Mouse (Mus musculus) brain, embryonic 14.5 days (tissue): Measurements from ENCODE around the gene Arid4a. TPM values are rescaled to one million over a fixed set of nuclear protein-coding genes. Genes with fewer than 3 reads are reported as not detected.

Source experiments
- DNase-seq: peaks from one replicate; pipeline ENCODE4 v3.0.0-alpha.2; 2011; ENCODE audit warnings: low read depth
- CTCF ChIP-seq: fragments of 200-500 bp; IDR thresholded peaks from 2 replicates; pipeline ENCODE4 v1.5.1; 2012; ENCODE audit warnings: inconsistent platforms, mild to moderate bottlenecking, moderate library complexity, borderline replicate concordance; ENCODE audit not compliant: insufficient read depth, insufficient read length; ENCODE audit errors: extremely low read depth
- POLR2A ChIP-seq: fragments of 200-500 bp; IDR thresholded peaks from 2 replicates; pipeline ENCODE4 v1.6.1; 2012; ENCODE audit warnings: mild to moderate bottlenecking, inconsistent platforms, borderline replicate concordance; ENCODE audit not compliant: poor library complexity, insufficient read depth, insufficient read length, severe bottlenecking; ENCODE audit errors: extremely low read depth
- polyA plus RNA-seq: library from polyadenylated mRNA; depleted of rRNA; stranded (reverse); fragments of >200 nt; gene quantifications from 2 replicates; pipeline ENCODE4 v1.2.3, GENCODE M21; 2012

Arid4a gene
- polyA plus RNA-seq, 1 experiment = 13.4 TPM

DNA sequence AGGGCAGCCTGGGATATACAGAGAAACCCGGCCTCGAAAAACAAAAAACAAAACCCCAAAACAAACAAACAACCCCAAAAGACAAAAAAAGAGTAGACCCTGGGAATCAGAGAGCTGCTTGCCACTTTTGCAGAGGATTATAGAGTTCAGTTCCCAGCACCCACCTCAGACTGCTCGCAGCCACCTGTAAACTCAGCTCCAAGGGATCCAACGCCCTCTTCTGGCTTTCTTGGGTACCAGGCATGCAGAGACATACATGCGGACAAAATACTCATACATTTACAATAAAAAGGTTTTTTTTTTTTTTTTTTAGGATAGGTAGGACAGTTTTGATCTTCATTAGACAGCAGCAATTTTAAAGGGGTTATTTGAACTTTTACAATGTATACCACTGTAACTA, 18.6 kb upstream of the Arid4a start:
- no peak for TF ChIP-seq CTCF
- TF ChIP-seq POLR2A = no peak

DNA sequence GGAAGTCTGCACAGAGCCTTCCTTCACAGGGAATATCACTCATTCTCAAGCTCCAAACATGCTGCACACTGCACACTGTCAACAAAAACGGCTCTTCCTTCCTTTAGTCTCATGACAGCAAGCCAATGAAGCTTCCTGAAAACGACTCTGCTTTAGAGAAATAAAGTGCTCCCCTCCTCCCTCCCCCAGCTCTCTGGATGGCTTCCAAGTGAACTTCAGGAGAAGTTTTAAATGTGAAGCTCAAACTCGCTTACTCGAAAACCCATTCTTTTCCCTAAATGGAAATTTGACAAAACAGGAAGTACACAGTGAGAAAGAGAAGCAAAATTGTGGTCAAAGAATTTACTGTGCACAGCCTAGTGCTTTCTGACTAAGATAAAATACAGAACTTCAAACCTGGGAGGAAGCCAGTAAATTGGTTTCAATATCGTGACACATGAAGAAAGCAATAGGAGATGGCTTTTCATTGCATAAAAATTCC, 16.3 kb upstream of the Arid4a start:
- TF ChIP-seq POLR2A = no peak
- no peak for TF ChIP-seq CTCF
- peak; percentile 43 for DNase-seq

More for the DNA sequence above, 18.6 kb upstream of the Arid4a start:
- no peak for DNase-seq

DNA sequence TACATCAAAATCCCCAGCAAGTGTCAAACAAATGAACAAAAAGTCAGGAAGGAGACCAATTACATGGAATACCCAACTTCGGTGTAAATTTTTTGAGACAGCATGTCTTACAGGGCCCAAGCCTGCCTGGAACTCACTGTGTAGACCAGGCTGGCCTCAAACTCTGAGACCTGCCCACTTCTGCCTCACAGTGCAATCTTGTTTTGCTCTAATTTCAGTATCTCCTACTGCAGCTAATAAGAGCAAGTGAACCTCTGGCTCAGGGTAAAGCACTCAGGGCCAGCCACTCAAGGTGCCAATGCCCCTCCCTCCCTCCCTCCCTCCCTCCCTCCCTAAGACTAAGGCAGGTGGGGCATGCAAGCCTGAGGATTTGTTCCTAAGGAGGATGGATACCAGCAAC, 15.4 kb upstream of the Arid4a start:
- TF ChIP-seq POLR2A = no peak
- TF ChIP-seq CTCF = no peak

DNA sequence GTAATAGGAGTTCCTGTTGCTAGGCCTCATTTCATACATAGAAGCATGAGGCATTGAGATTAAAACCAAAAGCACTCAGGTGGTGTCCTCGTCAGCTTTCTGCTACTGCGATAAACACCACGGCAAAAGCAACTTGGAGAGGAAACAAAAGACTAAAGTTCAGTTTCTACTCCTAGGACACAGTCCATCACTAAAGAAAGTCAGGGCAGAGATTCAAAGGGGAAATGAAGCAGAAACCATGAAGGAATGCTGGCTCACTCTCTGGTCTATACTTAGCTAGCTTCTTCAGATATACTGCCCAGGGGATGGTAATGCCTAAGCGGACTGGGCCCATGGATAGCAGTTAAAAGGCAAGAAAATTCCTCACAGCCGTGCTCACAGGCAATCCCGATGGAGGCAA, 14.3 kb upstream of the Arid4a start:
- no peak for DNase-seq
- TF ChIP-seq CTCF = no peak
- no peak for TF ChIP-seq POLR2A

More for the DNA sequence above, 15.4 kb upstream of the Arid4a start:
- no peak for DNase-seq

DNA sequence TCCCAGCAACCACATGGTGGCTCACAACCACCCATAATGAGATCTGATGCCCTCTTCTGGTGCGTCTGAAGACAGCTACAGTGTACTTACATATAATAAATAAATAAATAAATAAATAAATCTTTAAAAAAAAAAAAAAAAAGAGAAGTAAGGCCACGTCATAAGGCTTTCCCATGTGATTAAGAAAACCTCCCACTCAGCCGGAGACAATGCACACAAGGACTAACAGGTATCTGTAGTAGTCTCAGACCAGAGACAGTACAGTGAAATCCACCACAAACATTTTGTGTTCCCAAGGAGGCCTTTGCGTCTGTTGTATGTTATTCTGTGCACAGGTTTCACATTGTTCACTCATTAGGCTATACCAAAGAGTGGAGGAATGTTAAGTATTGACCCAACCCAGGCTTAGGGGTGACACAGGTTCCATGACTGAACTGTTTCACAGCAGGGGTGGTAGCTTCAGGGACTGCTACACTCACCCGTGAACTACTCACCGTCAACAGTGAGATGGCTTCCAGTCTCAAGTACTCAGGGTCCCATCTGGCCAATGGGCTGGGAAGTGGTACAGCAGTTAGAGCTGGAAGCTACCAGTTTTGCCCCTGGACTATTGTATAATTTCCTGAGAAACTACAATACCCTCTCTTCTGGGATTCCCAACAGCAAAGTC, 11.9 kb upstream of the Arid4a start:
- no peak for DNase-seq
- TF ChIP-seq POLR2A (no peak), CTCF (no peak)

DNA sequence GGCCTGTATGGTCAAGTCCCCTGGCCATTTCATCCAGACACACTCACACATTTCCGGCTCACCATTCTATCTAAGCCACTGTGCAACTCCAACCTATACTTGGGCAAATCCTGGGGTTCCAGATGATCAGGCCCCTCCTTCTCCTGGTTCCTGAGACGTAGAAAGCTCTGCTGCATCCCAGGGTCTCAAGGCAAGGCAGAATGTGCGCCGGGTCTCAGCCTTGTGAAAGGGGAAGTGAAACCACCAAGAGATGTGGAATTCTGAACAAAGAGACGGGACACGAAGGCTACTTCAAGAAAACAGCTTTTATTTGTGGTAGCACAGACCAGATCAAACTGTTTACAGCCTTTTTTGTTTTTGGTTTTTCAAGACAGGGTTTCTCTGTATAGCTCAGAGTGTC, 9.6 kb upstream of the Arid4a start:
- DNase-seq = no peak
- TF ChIP-seq CTCF = no peak
- no peak for TF ChIP-seq POLR2A

DNA sequence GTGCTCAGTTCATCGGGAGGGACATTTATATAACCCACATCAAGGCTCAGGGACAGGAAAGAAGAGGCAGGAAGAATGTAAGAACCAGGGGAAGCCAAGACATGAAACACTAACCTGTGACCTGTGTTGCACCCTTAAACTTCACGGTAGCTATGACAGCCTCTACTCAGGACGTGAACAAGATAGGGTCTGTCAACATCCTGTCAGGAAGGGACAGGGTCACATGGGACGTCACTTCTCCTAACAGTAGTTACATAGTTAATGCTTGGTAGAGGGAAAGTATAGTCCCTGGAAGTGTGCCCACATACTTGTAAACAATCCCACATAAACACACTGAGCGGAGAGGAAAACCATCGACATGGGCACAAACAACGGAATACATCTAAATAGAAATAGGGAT, 8.9 kb upstream of the Arid4a start:
- TF ChIP-seq CTCF (no peak), POLR2A (no peak)
- no peak for DNase-seq

DNA sequence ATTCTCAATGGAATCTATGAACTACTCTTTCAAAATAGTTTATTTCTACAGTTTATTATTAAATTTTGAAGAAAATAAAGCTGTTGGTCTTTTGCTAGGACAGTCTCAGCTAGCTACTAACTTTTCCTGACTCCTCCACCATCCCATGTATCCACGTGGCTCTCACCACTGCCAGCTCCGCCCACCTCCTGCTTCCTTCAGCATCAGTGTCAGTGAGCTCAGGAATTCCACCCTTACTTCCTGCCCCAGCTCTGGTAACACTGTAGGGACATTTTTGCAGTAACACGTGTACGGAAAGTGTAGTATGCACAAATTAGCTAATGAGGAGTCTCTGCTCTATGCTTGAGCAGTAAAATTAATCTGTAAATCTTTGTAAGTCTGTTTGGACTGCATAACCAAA, 6.0 kb upstream of the Arid4a start:
- no peak for DNase-seq
- TF ChIP-seq CTCF = no peak

DNA sequence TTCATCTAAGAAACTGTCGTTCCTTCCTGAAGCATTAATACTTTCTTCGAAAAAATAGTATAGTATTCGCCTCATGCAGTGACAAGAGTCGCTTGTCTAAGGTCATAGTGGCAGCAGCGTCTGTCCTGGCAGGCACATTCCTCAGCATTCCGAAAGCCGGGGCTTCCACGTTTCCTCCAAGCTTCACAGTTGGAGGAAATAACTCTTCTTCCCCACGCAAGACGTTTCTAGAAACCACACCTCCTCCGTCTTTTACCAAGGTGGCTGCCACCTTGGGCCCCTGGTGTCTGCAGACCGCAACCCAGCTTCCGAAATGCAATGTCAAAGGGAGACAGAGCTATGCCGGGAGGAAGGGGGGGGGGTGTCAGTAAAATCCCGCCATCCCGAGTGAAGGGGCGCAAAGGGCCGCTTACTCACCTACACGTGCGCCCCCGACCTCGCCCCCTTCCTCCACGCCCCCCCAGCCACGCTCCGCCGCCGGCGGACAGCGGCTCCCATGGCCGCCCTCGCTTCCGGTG, 886 bp upstream of the Arid4a start:
- TF ChIP-seq POLR2A = no peak
- no peak for TF ChIP-seq CTCF
- DNase-seq = peak; percentile 56

DNA sequence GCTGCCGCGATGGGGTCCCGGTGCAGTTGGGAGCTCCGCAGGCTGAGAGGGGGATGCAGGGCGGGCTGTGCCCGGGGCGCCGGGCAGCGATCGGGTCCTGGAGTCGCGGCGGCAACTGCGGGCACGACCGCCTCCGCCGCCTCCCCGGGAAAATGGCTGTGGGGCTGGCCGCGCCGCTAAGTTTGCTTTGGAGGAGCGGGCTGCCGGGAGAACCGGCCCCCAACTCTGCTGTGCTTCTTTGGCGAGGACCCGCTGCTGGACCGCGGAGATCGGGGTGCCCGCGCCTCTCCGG, 367 bp downstream of the Arid4a start:
- TF ChIP-seq CTCF (no peak), POLR2A (no peak)
- no peak for DNase-seq

DNA sequence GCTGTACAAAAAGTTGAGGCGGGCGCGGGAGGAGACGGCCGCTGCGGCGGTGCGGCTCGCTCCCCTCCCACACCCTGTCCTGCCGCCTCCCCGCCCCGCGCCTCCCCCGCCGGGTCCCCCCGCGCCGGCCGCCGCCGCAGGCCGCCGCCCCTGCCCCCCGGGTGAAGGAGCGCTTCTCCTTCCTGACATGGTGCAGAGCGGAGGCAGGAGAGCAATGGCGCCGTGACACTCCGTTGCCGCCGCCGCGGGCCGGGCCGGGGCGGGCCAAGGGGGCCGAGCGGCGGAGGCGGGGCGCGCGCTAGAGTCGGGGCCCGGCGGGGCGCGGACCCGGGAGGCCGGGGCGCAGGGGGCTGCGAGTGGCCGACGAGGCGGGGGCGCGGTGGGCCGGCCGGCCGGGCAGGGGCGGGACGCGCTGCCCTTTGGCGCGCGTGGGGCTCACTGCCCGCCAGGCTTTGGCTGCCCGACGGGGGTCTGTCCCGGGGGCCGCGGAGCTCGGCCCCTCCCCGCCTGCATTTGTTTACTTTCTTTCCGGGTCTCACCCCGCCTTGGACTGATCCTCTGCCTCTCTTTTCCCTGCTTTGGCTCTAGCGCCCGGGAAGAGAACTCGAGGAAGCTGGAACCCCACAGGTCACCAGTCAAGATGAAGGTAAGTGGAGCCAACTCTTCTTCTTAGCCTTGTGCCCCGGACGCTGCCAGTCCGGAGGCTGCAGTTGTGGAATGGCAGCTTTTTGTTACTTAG, 882 bp downstream of the Arid4a start:
- no peak for TF ChIP-seq CTCF
- no peak for TF ChIP-seq POLR2A
- DNase-seq = peak; percentile 41

DNA sequence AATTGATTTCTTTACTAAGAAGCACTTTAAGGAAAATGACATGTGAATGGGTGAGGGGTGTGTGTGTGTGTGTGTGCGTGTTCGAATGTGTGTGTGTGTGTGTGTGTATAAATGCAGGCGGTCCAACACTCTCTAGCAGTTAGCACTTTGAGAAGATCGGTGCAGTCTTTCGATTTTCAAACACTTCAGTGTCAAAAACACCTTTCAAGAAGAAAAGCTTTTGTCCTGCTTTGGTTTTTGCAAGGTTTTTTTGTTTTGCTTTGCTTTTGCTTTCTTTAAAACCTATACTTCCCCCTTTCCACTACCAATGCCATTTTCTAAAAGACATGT, 1.4 kb downstream of the Arid4a start:
- TF ChIP-seq POLR2A (no peak), CTCF (no peak)
- DNase-seq = no peak

DNA sequence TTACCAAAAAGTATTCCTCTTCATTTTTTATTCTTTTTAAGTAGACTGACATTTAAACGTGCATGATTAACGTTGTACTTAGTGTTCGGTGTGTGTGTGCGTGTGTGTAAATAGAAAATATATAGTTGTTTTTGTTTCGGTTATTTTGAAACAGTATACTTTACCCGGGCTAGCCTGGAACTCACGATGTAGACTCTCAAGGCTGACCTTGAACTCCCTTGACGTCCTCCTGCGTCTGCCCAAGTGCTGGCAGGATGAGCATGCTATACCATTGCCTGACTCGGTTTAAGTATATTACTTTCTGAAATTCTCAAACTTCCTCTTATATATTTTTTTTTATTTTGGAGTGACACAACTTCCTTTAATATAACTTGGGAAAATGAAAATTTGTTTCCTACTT, 2.0 kb downstream of the Arid4a start:
- DNase-seq = no peak

More for the DNA sequence above, 2.0 kb downstream of the Arid4a start:
- TF ChIP-seq CTCF (no peak), POLR2A (no peak)
